Mouse (Mus musculus): ENCODE data around the gene H2-M10.2. TPM values are rescaled to one million over a fixed set of nuclear protein-coding genes. Genes with fewer than 3 reads are reported as not detected.

The H2-M10.2 gene
- polyA plus RNA-seq, 1 experiment from 2014 or later = 0.24 TPM

DNA sequence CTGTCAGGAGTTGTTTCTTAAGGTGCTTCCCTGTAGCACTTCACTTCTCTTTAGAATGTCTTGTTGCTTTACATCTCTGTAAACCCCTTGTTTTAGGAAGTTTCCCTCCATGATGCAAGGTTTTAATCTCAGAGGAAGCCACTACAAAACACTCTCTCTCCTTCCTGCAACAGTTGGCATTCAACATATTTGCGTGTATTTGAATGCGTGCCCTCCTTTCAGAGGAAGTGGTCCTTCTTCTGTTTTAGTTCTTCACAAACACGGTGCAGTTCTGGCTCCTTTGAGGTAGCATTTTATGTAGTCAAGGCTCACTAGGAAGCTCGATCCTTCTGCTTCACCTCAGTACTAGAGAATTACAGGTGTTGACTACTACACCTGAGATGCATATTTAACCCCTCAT, 12.5 kb downstream of the H2-M10.2 start:
- Histone ChIP-seq H3K9ac (replicated peaks; ENCODE audit: low read depth, low read length) (no peak overlapping the region), H3K27ac (ENCODE audit: low read depth, low read length) (no peak overlapping the region), H3K27me3 (ENCODE audit: control insufficient read depth, insufficient read depth, low read length) (no peaks in the 10 kb centered on the region), H3K4me2 (ENCODE audit: low read depth, low read length) (no peak overlapping the region), H3K36me3 (ENCODE audit: control insufficient read depth, insufficient read depth, low read length) (peaks cover 5% of the 10 kb centered on the region; the same call in 1 of the 2 replicates), H3K9me3 (ENCODE audit: control insufficient read depth, low read length) (no peaks in the 10 kb centered on the region), H3K4me3 (ENCODE audit: low read depth, low read length) (no peak overlapping the region), H3K4me1 (ENCODE audit: control insufficient read depth, insufficient read depth, low read length) (peaks cover 24% of the 10 kb centered on the region)
- 95% methylated on average over 4 of the region's 4 CpGs for WGBS
- no peak for ATAC-seq (ENCODE audit: low read depth)

DNA sequence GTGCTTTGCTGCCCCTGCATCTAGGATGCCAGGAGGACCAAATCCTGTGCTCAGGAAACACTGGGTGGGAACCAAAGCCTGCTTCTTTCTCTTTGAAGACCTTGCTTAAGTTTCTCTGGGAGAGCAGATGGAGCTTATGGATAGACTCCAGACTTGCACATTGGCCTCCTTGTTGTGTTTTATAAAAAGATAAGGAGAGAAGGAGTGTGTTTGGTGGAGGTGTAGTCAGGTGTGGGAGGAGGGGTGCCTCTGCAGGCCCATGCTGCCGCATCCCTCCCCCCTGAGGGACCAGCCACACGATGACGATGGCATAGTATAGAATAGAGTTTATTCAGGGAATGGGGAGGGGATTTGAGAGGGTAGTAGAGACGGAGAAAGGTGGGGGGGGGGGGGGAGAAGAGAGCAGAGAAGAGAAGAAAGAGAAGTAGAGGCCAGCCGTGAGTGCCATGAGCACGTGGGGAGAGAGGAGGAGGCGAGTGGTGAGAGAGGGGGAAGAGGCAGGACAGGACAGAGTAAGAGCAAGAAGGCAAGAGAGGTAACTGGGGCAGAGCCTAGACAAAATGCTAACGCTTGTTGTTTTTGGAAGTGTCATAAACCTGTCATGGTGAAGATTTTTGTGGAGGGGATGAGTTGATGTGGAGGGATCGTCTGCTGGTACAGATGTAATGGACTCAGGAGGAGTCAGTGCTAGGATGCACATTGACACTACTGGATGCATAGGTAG, 13.5 kb downstream of the H2-M10.2 start:
- no peak overlapping the region for H3K27ac ChIP-seq (ENCODE audit: low read depth, low read length)
- WGBS = 88% methylated on average over 9 of the region's 9 CpGs

DNA sequence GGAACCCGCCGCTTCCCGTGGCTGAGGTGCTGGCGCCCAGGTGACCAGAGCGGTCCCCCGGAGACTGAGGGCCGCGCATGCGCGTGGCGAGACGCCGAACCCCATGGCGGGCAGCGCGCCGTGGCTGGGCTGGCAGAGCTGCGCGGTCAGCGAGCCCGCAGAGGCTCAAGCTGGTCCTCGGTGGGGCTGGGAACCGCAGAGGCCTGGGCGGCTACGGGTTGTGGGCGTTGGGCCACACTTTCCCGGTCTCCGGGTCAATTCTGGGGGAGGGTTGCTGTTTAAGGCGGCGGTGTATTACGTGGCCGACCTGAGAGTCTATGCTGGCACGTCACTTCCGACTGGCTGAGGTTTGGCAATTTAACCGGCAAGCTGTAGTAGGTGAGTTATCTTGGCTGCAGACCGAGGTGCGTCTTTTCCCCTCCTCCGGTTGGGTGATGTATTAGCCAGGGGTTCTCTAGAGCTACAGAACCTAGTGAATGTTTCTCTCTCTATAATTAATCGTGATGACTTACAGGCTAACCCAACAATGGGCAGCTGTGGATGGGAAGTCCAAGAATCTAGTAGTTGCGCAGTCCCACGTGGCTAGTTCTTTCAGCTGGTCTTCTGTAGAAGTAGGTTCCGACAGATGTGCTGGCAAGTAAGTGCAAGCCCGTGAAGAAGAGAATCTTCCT, 14.6 kb downstream of the H2-M10.2 start, which contains the start of gene Trim39:
Gene Trim39, minus strand, starts transcription at position 662 of the 671 bp plus-strand sequence.
- Histone ChIP-seq H3K36me3 (ENCODE audit: control insufficient read depth, insufficient read depth, low read length) (peaks cover 17% of the 10 kb centered on the region; the same call in 1 of the 2 replicates), H3K4me3 (ENCODE audit: low read depth, low read length) (peak within 1 kb of the TSS; percentile 94), H3K4me2 (ENCODE audit: low read depth, low read length) (peak within 1 kb of the TSS; percentile 58), H3K27me3 (ENCODE audit: control insufficient read depth, insufficient read depth, low read length) (no peaks in the 10 kb centered on the region), H3K4me1 (ENCODE audit: control insufficient read depth, insufficient read depth, low read length) (peaks cover 24% of the 10 kb centered on the region), H3K27ac (ENCODE audit: low read depth, low read length) (peak within 1 kb of the TSS; percentile 97), H3K9ac (replicated peaks; ENCODE audit: low read depth, low read length) (peak within 1 kb of the TSS; percentile 91), H3K9me3 (ENCODE audit: control insufficient read depth, low read length) (no peaks in the 10 kb centered on the region)
- WGBS = 2% methylated on average over 43 of the region's 43 CpGs
- ATAC-seq (ENCODE audit: low read depth) = peak; percentile 85

More for the DNA sequence above, 13.5 kb downstream of the H2-M10.2 start:
- Histone ChIP-seq H3K36me3 (ENCODE audit: control insufficient read depth, insufficient read depth, low read length) (peaks cover 10% of the 10 kb centered on the region; the same call in 1 of the 2 replicates), H3K9me3 (ENCODE audit: control insufficient read depth, low read length) (no peaks in the 10 kb centered on the region), H3K9ac (replicated peaks; ENCODE audit: low read depth, low read length) (peak overlapping the region; percentile 91), H3K4me3 (ENCODE audit: low read depth, low read length) (peak overlapping the region; percentile 94), H3K4me2 (ENCODE audit: low read depth, low read length) (peak overlapping the region; percentile 58), H3K4me1 (ENCODE audit: control insufficient read depth, insufficient read depth, low read length) (peaks cover 24% of the 10 kb centered on the region), H3K27me3 (ENCODE audit: control insufficient read depth, insufficient read depth, low read length) (no peaks in the 10 kb centered on the region)
- no peak for ATAC-seq (ENCODE audit: low read depth)

DNA sequence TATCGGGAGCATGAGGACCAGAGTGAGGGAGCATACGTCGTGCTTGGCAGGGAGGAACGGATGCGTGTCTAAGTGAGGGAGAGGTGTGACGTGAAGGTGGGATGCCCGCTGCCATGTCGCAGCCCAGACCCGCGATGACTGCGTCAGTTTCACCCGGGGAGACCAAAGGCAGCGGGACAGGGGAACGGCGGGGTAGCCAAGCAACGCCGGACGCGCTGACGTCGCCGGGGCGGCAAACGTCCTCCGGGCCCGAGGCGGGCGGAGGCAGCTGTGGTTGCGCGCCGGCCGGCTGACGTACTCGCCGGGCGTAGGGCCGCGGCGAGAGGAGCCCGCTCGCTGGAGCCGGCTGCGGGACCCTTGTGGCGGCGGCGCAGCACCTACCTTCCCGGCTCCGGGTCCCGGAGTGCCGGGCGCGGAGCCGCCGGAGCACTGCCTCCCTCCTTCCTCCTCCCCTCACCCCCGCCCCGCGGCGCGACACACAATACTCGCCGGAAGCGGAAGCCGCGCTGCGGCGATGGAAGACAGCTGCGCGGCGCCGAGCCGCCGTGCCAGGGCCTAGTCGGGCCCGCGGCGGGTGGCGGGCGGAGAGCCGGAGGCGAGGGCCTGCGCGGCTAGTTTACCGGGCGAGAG, 15.2 kb downstream of the H2-M10.2 start:
- under 1% methylated on average over 63 of the region's 84 CpGs for WGBS
- ATAC-seq (ENCODE audit: low read depth) = peak; percentile 93

DNA sequence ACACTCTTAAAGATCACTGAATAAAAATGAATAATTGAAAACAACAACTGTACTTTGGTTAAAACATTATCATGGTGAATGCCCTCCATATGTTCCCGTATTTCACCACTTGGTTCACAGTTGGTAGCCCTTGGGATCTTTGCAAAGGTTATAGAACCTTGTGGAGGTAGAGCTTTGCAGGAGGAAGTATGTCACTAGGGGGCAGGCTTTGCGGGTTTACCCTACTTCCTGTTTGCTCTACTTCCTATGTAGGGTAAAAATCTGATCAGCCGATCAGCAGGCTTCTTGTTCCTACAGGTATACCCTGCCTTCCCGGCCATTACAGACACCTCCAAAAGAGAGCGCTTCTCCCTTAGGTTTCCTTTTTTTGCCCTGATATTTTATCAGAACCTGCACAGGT, 20.5 kb downstream of the H2-M10.2 start:
- no peaks in the 10 kb centered on the region for H3K27me3 ChIP-seq (ENCODE audit: control insufficient read depth, insufficient read depth, low read length)
- H3K4me3 ChIP-seq (ENCODE audit: low read depth, low read length) = no peak overlapping the region
- 84% methylated on average over 5 of the region's 5 CpGs for WGBS
- no peaks in the 10 kb centered on the region for H3K9me3 ChIP-seq (ENCODE audit: control insufficient read depth, low read length)
- H3K27ac ChIP-seq (ENCODE audit: low read depth, low read length) = no peak overlapping the region
- no peak overlapping the region for H3K9ac ChIP-seq (replicated peaks; ENCODE audit: low read depth, low read length)
- no peak for ATAC-seq (ENCODE audit: low read depth)
- H3K4me2 ChIP-seq (ENCODE audit: low read depth, low read length) = no peak overlapping the region
- peaks cover 53% of the 10 kb centered on the region for H3K36me3 ChIP-seq (ENCODE audit: control insufficient read depth, insufficient read depth, low read length)
- H3K4me1 ChIP-seq (ENCODE audit: control insufficient read depth, insufficient read depth, low read length) = peaks cover 6% of the 10 kb centered on the region; the same call in 1 of the 2 replicates

More for the DNA sequence above, 15.2 kb downstream of the H2-M10.2 start:
- no peaks in the 10 kb centered on the region for H3K27me3 ChIP-seq (ENCODE audit: control insufficient read depth, insufficient read depth, low read length)
- H3K9ac ChIP-seq (replicated peaks; ENCODE audit: low read depth, low read length) = peak overlapping the region; percentile 91
- H3K9me3 ChIP-seq (ENCODE audit: control insufficient read depth, low read length) = no peaks in the 10 kb centered on the region
- peak overlapping the region; percentile 94 for H3K4me3 ChIP-seq (ENCODE audit: low read depth, low read length)
- peaks cover 24% of the 10 kb centered on the region for H3K4me1 ChIP-seq (ENCODE audit: control insufficient read depth, insufficient read depth, low read length)
- H3K4me2 ChIP-seq (ENCODE audit: low read depth, low read length) = peak overlapping the region; percentile 58
- peaks cover 20% of the 10 kb centered on the region for H3K36me3 ChIP-seq (ENCODE audit: control insufficient read depth, insufficient read depth, low read length)
- H3K27ac ChIP-seq (ENCODE audit: low read depth, low read length) = peak overlapping the region; percentile 97

DNA sequence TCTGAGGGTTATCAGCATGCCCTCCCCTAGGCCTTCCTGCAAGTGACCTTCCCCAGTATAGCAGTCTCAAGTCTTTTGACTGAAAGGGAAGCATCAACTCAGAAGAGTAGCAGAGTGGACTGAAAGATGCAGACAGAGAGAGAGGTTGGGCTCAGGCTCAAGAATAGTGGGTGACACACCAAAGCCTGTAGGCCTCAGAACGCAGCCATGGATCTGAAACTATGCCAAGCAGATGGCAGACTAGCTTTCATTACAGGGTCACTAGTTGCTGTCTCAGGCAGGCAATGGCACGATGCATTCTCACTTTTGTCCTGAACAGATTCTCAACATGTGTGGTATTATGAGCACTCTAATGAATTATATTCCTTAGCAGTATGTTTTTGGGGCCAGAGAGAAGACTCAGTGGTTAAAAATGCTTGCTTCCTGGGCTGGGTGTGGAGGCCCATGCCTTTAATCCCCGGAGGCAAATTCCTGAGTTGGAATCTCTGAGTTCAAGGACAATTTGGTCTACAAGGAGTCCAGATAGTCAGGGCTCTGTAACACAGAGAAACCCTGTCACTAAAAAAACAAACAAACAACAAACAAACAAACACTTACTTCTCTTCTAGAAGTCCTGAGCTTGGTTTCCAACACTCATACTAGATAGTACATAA, 21.9 kb downstream of the H2-M10.2 start:
- no peak for ATAC-seq (ENCODE audit: low read depth)
- Histone ChIP-seq H3K27ac (ENCODE audit: low read depth, low read length) (no peak overlapping the region), H3K27me3 (ENCODE audit: control insufficient read depth, insufficient read depth, low read length) (no peaks in the 10 kb centered on the region), H3K4me1 (ENCODE audit: control insufficient read depth, insufficient read depth, low read length) (no peaks in the 10 kb centered on the region), H3K9ac (replicated peaks; ENCODE audit: low read depth, low read length) (no peak overlapping the region), H3K4me3 (ENCODE audit: low read depth, low read length) (no peak overlapping the region), H3K4me2 (ENCODE audit: low read depth, low read length) (no peak overlapping the region), H3K36me3 (ENCODE audit: control insufficient read depth, insufficient read depth, low read length) (peaks cover 63% of the 10 kb centered on the region), H3K9me3 (ENCODE audit: control insufficient read depth, low read length) (no peaks in the 10 kb centered on the region)
- WGBS = 94% methylated on average over 3 of the region's 3 CpGs

DNA sequence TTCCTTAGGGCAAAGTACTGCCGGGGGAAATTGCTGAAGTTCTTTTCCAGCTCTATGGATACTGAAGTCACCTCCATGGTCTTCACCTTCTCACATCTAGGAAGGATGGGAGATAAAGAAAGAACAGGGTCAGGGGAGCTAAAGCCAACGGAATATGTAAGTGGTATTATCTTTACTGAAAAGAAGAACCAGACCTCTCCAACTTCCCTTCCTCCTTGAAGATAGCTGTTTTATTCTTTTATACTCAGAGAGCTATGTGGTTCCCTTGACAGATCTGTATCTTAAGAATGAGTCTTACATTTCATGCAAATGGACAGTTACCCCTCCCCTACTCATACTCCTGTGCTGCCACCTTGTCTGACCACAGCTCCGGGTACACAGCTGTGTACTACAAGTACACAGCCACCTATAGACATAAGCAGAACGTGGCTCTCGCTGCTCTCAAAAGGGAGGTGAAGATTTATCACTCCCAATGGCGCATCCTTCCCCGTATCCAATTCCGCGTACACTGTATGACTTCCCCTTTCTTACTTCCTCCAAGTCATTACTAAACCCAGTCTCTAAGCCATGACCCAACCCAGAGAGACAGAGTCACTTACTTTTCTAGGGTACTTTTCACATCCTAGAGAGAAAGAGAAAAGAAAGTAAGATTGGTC, 24.7 kb downstream of the H2-M10.2 start:
- WGBS = 92% methylated on average over 9 of the region's 9 CpGs
- Histone ChIP-seq H3K9ac (replicated peaks; ENCODE audit: low read depth, low read length) (no peak overlapping the region), H3K36me3 (ENCODE audit: control insufficient read depth, insufficient read depth, low read length) (peaks cover 50% of the 10 kb centered on the region), H3K4me3 (ENCODE audit: low read depth, low read length) (no peak overlapping the region), H3K4me1 (ENCODE audit: control insufficient read depth, insufficient read depth, low read length) (no peaks in the 10 kb centered on the region), H3K27me3 (ENCODE audit: control insufficient read depth, insufficient read depth, low read length) (no peaks in the 10 kb centered on the region), H3K4me2 (ENCODE audit: low read depth, low read length) (no peak overlapping the region), H3K27ac (ENCODE audit: low read depth, low read length) (no peak overlapping the region), H3K9me3 (ENCODE audit: control insufficient read depth, low read length) (no peaks in the 10 kb centered on the region)
- ATAC-seq (ENCODE audit: low read depth) = no peak

DNA sequence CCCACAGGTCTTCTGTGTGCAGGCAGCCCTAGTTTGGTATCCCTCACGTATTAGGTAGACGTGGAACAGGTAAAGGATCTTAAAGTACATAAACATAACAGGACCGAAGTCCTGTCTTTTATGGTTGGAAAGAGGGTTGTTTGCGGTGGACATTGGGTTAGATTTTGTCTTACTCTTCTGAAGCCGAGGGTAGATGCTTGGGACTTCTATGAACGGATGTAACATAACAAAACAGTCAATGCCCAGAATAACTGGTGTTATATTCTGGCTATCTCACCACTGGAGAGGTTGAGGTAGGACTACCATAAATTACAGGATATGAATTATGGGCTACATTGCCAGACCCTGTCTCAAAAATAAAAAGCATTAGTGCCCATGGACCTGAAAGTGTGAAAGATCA, 28.3 kb downstream of the H2-M10.2 start, which contains the start of gene Rpp21:
Gene Rpp21, minus strand, starts transcription at position 101 of the 400 bp plus-strand sequence.
- H3K27ac ChIP-seq (ENCODE audit: low read depth, low read length) = peak within 1 kb of the TSS; percentile 72
- 52% methylated on average over 6 of the region's 6 CpGs for WGBS
- peak within 1 kb of the TSS; percentile 66 for H3K4me3 ChIP-seq (ENCODE audit: low read depth, low read length)
- no peaks in the 10 kb centered on the region for H3K27me3 ChIP-seq (ENCODE audit: control insufficient read depth, insufficient read depth, low read length)
- H3K4me1 ChIP-seq (ENCODE audit: control insufficient read depth, insufficient read depth, low read length) = no peaks in the 10 kb centered on the region
- ATAC-seq (ENCODE audit: low read depth) = peak; percentile 15; the same call in 1 of the 2 replicates
- peaks cover 34% of the 10 kb centered on the region for H3K36me3 ChIP-seq (ENCODE audit: control insufficient read depth, insufficient read depth, low read length)
- peak within 1 kb of the TSS; percentile 81 for H3K9ac ChIP-seq (replicated peaks; ENCODE audit: low read depth, low read length)
- no peaks in the 10 kb centered on the region for H3K9me3 ChIP-seq (ENCODE audit: control insufficient read depth, low read length)
- peak within 1 kb of the TSS; percentile 45 for H3K4me2 ChIP-seq (ENCODE audit: low read depth, low read length)

Data from neural tube, embryonic 14.5 days (tissue).